Comparison of ENCODE assay signal across 8 mouse cellular contexts in genomic region chr7:126198926-126199325, GRCm38 (mm10). TPM values are rescaled to one million over a fixed set of nuclear protein-coding genes. Genes with fewer than 3 reads are reported as not detected.
DNase-seq lines count a peak whose midpoint lies in the region; ATAC-seq and TF ChIP-seq lines count a peak whose summit lies in the region.

No protein-coding gene starts in this region.

- 13% methylated on average over 1 of the region's 1 CpGs for WGBS in liver, adult 2 months
- 13% methylated on average over 1 of the region's 1 CpGs for WGBS in embryonic facial prominence, embryonic 13.5 days
- 13% methylated on average over 1 of the region's 1 CpGs for WGBS in intestine, embryonic 14.5 days

- ATAC-seq in embryonic facial prominence, embryonic 13.5 days (ENCODE audit: insufficient number of reproducible peaks, insufficient read depth, low FRiP score, low TSS enrichment, low read depth): no peak
- no peak for ATAC-seq in intestine, embryonic 14.5 days (replicated peaks; ENCODE audit: low FRiP score, low TSS enrichment, low read depth)

- H3K4me1 ChIP-seq in liver, adult 2 months (ENCODE audit: control insufficient read depth, insufficient read depth, low read length): peaks cover 5% of the 10 kb centered on the region
- peaks cover 16% of the 10 kb centered on the region for H3K4me1 ChIP-seq in embryonic facial prominence, embryonic 13.5 days
- peaks cover 12% of the 10 kb centered on the region for H3K4me1 ChIP-seq in intestine, embryonic 14.5 days (replicated peaks; ENCODE audit: control insufficient read depth, insufficient read depth, low read length)

- peak overlapping the region; percentile 80 for H3ac ChIP-seq in myocyte (ENCODE audit: control insufficient read depth, insufficient read length)

- H3K9me3 ChIP-seq in embryonic facial prominence, embryonic 13.5 days: no peaks in the 10 kb centered on the region
- no peaks in the 10 kb centered on the region for H3K9me3 ChIP-seq in intestine, embryonic 14.5 days (ENCODE audit: control insufficient read depth, low read length)

- H3K27me3 ChIP-seq in liver, adult 2 months (ENCODE audit: control insufficient read depth, insufficient read depth, low read length): no peaks in the 10 kb centered on the region
- no peaks in the 10 kb centered on the region for H3K27me3 ChIP-seq in embryonic facial prominence, embryonic 13.5 days
- no peaks in the 10 kb centered on the region for H3K27me3 ChIP-seq in intestine, embryonic 14.5 days (replicated peaks; ENCODE audit: control insufficient read depth, insufficient read depth, low read length)
- H3K27me3 ChIP-seq in myocyte (ENCODE audit: control insufficient read depth, insufficient read depth, insufficient read length): no peaks in the 10 kb centered on the region

- peak overlapping the region; percentile 90; the same call in 1 of the 2 replicates for H3K4me3 ChIP-seq in liver, adult 2 months (ENCODE audit: insufficient read depth, low read depth, low read length)
- peak overlapping the region; percentile 96 for H3K4me3 ChIP-seq in embryonic facial prominence, embryonic 13.5 days
- H3K4me3 ChIP-seq in intestine, embryonic 14.5 days (ENCODE audit: low read depth, low read length): peak overlapping the region; percentile 93
- peak overlapping the region; percentile 66 for H3K4me3 ChIP-seq in myocyte

- H3K79me2 ChIP-seq in liver, adult 2 months (ENCODE audit: control insufficient read depth, insufficient read depth, low read length): peaks cover 20% of the 10 kb centered on the region
- H3K79me2 ChIP-seq in myocyte (ENCODE audit: control insufficient read depth, insufficient read depth): peaks cover 60% of the 10 kb centered on the region

- H3K4me2 ChIP-seq in embryonic facial prominence, embryonic 13.5 days: peak overlapping the region; percentile 83
- peak overlapping the region; percentile 72 for H3K4me2 ChIP-seq in intestine, embryonic 14.5 days (ENCODE audit: low read length)
- peak overlapping the region; percentile 71 for H3K4me2 ChIP-seq in myocyte (ENCODE audit: low read depth)

- no peaks in the 10 kb centered on the region for H3K36me3 ChIP-seq in liver, adult 2 months (ENCODE audit: control insufficient read depth, insufficient read depth, low read length)
- no peaks in the 10 kb centered on the region for H3K36me3 ChIP-seq in embryonic facial prominence, embryonic 13.5 days
- no peaks in the 10 kb centered on the region for H3K36me3 ChIP-seq in intestine, embryonic 14.5 days (ENCODE audit: control insufficient read depth, insufficient read depth, low read length)
- no peaks in the 10 kb centered on the region for H3K36me3 ChIP-seq in myocyte (ENCODE audit: control insufficient read depth, insufficient read depth)

- no peak for TF ChIP-seq POLR2A in liver, adult 2 months (IDR thresholded peaks at IDR 0.05; ENCODE audit: extremely low read depth, insufficient read depth, low read length)
- TF ChIP-seq POLR2A in myocyte (IDR thresholded peaks at IDR 0.05; ENCODE audit: insufficient read length, low read depth): no peak

- no peak overlapping the region for H3K9ac ChIP-seq in liver, adult 2 months (ENCODE audit: low read depth, low read length)
- peak overlapping the region; percentile 97 for H3K9ac ChIP-seq in embryonic facial prominence, embryonic 13.5 days
- H3K9ac ChIP-seq in intestine, embryonic 14.5 days (ENCODE audit: low read length): peak overlapping the region; percentile 96

- H3K27ac ChIP-seq in liver, adult 2 months (replicated peaks; ENCODE audit: insufficient read depth, low read depth, low read length): no peak overlapping the region
- H3K27ac ChIP-seq in embryonic facial prominence, embryonic 13.5 days: no peak overlapping the region
- H3K27ac ChIP-seq in intestine, embryonic 14.5 days (ENCODE audit: low read depth): no peak overlapping the region

- TF ChIP-seq CTCF in liver, adult 2 months (IDR thresholded peaks at IDR 0.05; ENCODE audit: low read depth, low read length): no peak

- no peak for DNase-seq in liver, adult 2 months (ENCODE audit: extremely low read depth, low read depth, low spot score)
- DNase-seq in liver: no peak
- DNase-seq in intestine, embryonic 14.5 days (ENCODE audit: low spot score): no peak
- DNase-seq in frontal cortex, adult 2 months (ENCODE audit: extremely low spot score in 1 of 2, low spot score in 1 of 2): no peak
- no peak for DNase-seq in urinary bladder, postnatal 25 days (ENCODE audit: low spot score)
- DNase-seq in ovary, postnatal 14 days (ENCODE audit: low spot score): no peak

TF ChIP-seq in myocyte, 11 proteins besides CTCF, POLR2A, EP300 and RAD21:
- TF ChIP-seq TCF12 (IDR thresholded peaks at IDR 0.05; ENCODE audit: insufficient read depth, poor library complexity, severe bottlenecking) (no peak), SRF (IDR thresholded peaks at IDR 0.05; ENCODE audit: control insufficient read depth, insufficient read length, low read depth) (no peak), REST (IDR thresholded peaks at IDR 0.05; ENCODE audit: insufficient read depth, insufficient read length) (no peak), MYOD1 (IDR thresholded peaks at IDR 0.05; ENCODE audit: control insufficient read depth in 1 of 3, insufficient read length in 2 of 3, low read depth in 2 of 3) (no peak), TCF3 (IDR thresholded peaks at IDR 0.05; ENCODE audit: insufficient read length, low read depth) (no peak), CEBPB (IDR thresholded peaks at IDR 0.05; ENCODE audit: insufficient read depth, poor library complexity, severe bottlenecking) (no peak), MAX (IDR thresholded peaks at IDR 0.05; ENCODE audit: low read depth) (no peak), E2F4 (IDR thresholded peaks at IDR 0.05; ENCODE audit: insufficient read depth) (no peak), USF1 (IDR thresholded peaks at IDR 0.05; ENCODE audit: low read depth) (no peak), MYOG (IDR thresholded peaks at IDR 0.05; ENCODE audit: control insufficient read depth in 1 of 3, insufficient read depth in 1 of 3, insufficient read length in 2 of 3, low read depth in 2 of 3) (no peak), POLR2AphosphoS2 (IDR thresholded peaks at IDR 0.05; ENCODE audit: insufficient read length, low read depth) (no peak)
TF ChIP-seq in myocyte: peak in this region for 0.

RNA-seq across cellular contexts. Expression of gene Xpo6, which starts 1.4 kb away (rescaled TPM):
- total RNA-seq in liver, adult 2 months (2014; rRNA removed): 15.0 and 25.9 TPM in 2 replicates
- polyA plus RNA-seq in liver, adult 2 months (2012; rRNA removed): 65.5 and 79.2 TPM in 2 replicates
- polyA plus RNA-seq in embryonic facial prominence, embryonic 13.5 days (2015; fragmentation: Nextera tagmentation; extraction: Ambion mirVana): 59.0 and 60.5 TPM in 2 replicates
- polyA plus RNA-seq in intestine, embryonic 14.5 days (2014; fragmentation: Nextera tagmentation; extraction: Ambion mirVana): 67.7 and 68.7 TPM in 2 replicates
- polyA plus RNA-seq in myocyte (2012; fragmentation: generic; extraction: Trizol): 36.4 TPM
- polyA plus RNA-seq in frontal cortex, adult 2 months (2012; rRNA removed): 174 and 191 TPM in 2 replicates
